Mouse (Mus musculus): ENCODE data around the gene Ift122.

DNA sequence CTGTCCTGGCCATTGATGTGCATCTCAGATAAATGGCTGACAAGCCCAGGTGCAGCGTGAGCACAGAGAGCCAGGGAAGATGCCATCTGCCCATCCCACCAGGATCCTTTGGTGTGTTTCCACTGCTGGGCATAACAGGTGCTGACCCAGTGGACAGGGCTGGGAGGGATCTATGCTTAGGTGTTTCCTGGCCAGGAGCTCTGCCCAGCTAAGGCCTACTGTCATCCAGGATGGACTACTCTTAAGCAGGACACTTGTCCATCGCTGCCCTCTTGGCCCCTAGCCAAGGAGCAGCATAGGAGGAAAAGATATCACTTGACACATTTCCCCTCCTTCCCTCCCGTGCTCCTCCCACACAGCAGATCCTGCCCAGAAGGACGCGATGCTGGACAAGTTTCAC lies 63.3 kb downstream of the Ift122 start:
- no peak for TF ChIP-seq TAL1 (IDR thresholded peaks at IDR 0.05; ENCODE audit: low read length)
- no peak for TF ChIP-seq GATA1 (IDR thresholded peaks at IDR 0.05; ENCODE audit: low read length)

Data from erythroblast, embryonic 14.5 days (primary cell).